Mouse (Mus musculus): ENCODE measurements at regions not wholly inside any gene's neighbourhood (a gene's known extent, or its start where the extent isn't known, plus 50 kb on each side); places are given as distances from the start of the nearest gene placed in this dataset.

- 76% methylated on average over 4 of the region's 4 CpGs for WGBS
- Histone ChIP-seq H3K27ac (ENCODE audit: low read depth, low read length) (no peak overlapping the region), H3K9ac (ENCODE audit: low read depth, low read length) (no peak overlapping the region), H3K27me3 (replicated peaks; ENCODE audit: control insufficient read depth, insufficient read depth, low read length) (no peaks in the 10 kb centered on the region), H3K4me3 (ENCODE audit: low read depth, low read length) (no peak overlapping the region), H3K4me2 (replicated peaks; ENCODE audit: low read depth) (no peak overlapping the region), H3K36me3 (ENCODE audit: control insufficient read depth, insufficient read depth) (no peaks in the 10 kb centered on the region), H3K4me1 (replicated peaks; ENCODE audit: control insufficient read depth, insufficient read depth, low read length) (0 out of 2 replicates have a peak, but pooled peaks cover 5% of the 10 kb centered on the region), H3K9me3 (ENCODE audit: control insufficient read depth) (no peaks in the 10 kb centered on the region)
- TF ChIP-seq CTCF (IDR thresholded peaks at IDR 0.05; ENCODE audit: low read depth) = no peak
- ATAC-seq = no peak
Measured at GRCm38 (mm10) chr2:48545679-48546078, 268.2 kb upstream of the Acvr2a start.

- 84% methylated on average over 4 of the region's 4 CpGs for WGBS
- ATAC-seq = no peak
- Histone ChIP-seq H3K4me1 (replicated peaks; ENCODE audit: control insufficient read depth, insufficient read depth, low read length) (0 out of 2 replicates have a peak, but pooled peaks cover 5% of the 10 kb centered on the region), H3K27me3 (replicated peaks; ENCODE audit: control insufficient read depth, insufficient read depth, low read length) (no peaks in the 10 kb centered on the region), H3K27ac (ENCODE audit: low read depth, low read length) (no peak overlapping the region), H3K9me3 (ENCODE audit: control insufficient read depth) (no peaks in the 10 kb centered on the region), H3K4me3 (ENCODE audit: low read depth, low read length) (no peak overlapping the region), H3K4me2 (replicated peaks; ENCODE audit: low read depth) (no peak overlapping the region), H3K36me3 (ENCODE audit: control insufficient read depth, insufficient read depth) (no peaks in the 10 kb centered on the region), H3K9ac (ENCODE audit: low read depth, low read length) (no peak overlapping the region)
- TF ChIP-seq CTCF (IDR thresholded peaks at IDR 0.05; ENCODE audit: low read depth) = no peak
Measured at GRCm38 (mm10) chr2:48546194-48546593, 267.7 kb upstream of the Acvr2a start.

GRCm38 (mm10) chr2:48556600-48556999 lies 257.3 kb upstream of the Acvr2a start:
- no peak for ATAC-seq
- no peaks in the 10 kb centered on the region for H3K27me3 ChIP-seq (replicated peaks; ENCODE audit: control insufficient read depth, insufficient read depth, low read length)
- H3K27ac ChIP-seq (ENCODE audit: low read depth, low read length) = no peak overlapping the region
- H3K36me3 ChIP-seq (ENCODE audit: control insufficient read depth, insufficient read depth) = no peaks in the 10 kb centered on the region
- no peaks in the 10 kb centered on the region for H3K9me3 ChIP-seq (ENCODE audit: control insufficient read depth)
- no peak overlapping the region for H3K4me3 ChIP-seq (ENCODE audit: low read depth, low read length)
- no peak overlapping the region for H3K9ac ChIP-seq (ENCODE audit: low read depth, low read length)
- H3K4me1 ChIP-seq (replicated peaks; ENCODE audit: control insufficient read depth, insufficient read depth, low read length) = no peaks in the 10 kb centered on the region
- H3K4me2 ChIP-seq (replicated peaks; ENCODE audit: low read depth) = no peak overlapping the region
- no peak for TF ChIP-seq CTCF (IDR thresholded peaks at IDR 0.05; ENCODE audit: low read depth)
- 18% methylated on average over 3 of the region's 3 CpGs for WGBS

- ATAC-seq = no peak
- H3K4me1 ChIP-seq (replicated peaks; ENCODE audit: control insufficient read depth, insufficient read depth, low read length) = no peaks in the 10 kb centered on the region
- no peak overlapping the region for H3K27ac ChIP-seq (ENCODE audit: low read depth, low read length)
- no peak for TF ChIP-seq CTCF (IDR thresholded peaks at IDR 0.05; ENCODE audit: low read depth)
- H3K9ac ChIP-seq (ENCODE audit: low read depth, low read length) = no peak overlapping the region
- no peaks in the 10 kb centered on the region for H3K9me3 ChIP-seq (ENCODE audit: control insufficient read depth)
- no peak overlapping the region for H3K4me2 ChIP-seq (replicated peaks; ENCODE audit: low read depth)
- no peaks in the 10 kb centered on the region for H3K36me3 ChIP-seq (ENCODE audit: control insufficient read depth, insufficient read depth)
- no peaks in the 10 kb centered on the region for H3K27me3 ChIP-seq (replicated peaks; ENCODE audit: control insufficient read depth, insufficient read depth, low read length)
- no peak overlapping the region for H3K4me3 ChIP-seq (ENCODE audit: low read depth, low read length)
Measured at GRCm38 (mm10) chr2:48557123-48557522, 256.8 kb upstream of the Acvr2a start.

- no peak for TF ChIP-seq CTCF (IDR thresholded peaks at IDR 0.05; ENCODE audit: low read depth)
- Histone ChIP-seq H3K9ac (ENCODE audit: low read depth, low read length) (no peak overlapping the region), H3K36me3 (ENCODE audit: control insufficient read depth, insufficient read depth) (no peaks in the 10 kb centered on the region), H3K27me3 (replicated peaks; ENCODE audit: control insufficient read depth, insufficient read depth, low read length) (no peaks in the 10 kb centered on the region), H3K4me3 (ENCODE audit: low read depth, low read length) (no peak overlapping the region), H3K9me3 (ENCODE audit: control insufficient read depth) (no peaks in the 10 kb centered on the region), H3K27ac (ENCODE audit: low read depth, low read length) (no peak overlapping the region), H3K4me1 (replicated peaks; ENCODE audit: control insufficient read depth, insufficient read depth, low read length) (0 out of 2 replicates have a peak, but pooled peaks cover 2% of the 10 kb centered on the region), H3K4me2 (replicated peaks; ENCODE audit: low read depth) (no peak overlapping the region)
- no peak for ATAC-seq
- 96% methylated on average over 3 of the region's 3 CpGs for WGBS
Measured at GRCm38 (mm10) chr2:48558641-48559040, 255.3 kb upstream of the Acvr2a start.

- no peaks in the 10 kb centered on the region for H3K36me3 ChIP-seq (ENCODE audit: control insufficient read depth, insufficient read depth)
- ATAC-seq = no peak
- 61% methylated on average over 3 of the region's 3 CpGs for WGBS
- no peak overlapping the region for H3K4me2 ChIP-seq (replicated peaks; ENCODE audit: low read depth)
- no peaks in the 10 kb centered on the region for H3K9me3 ChIP-seq (ENCODE audit: control insufficient read depth)
- no peaks in the 10 kb centered on the region for H3K27me3 ChIP-seq (replicated peaks; ENCODE audit: control insufficient read depth, insufficient read depth, low read length)
- H3K9ac ChIP-seq (ENCODE audit: low read depth, low read length) = no peak overlapping the region
- 0 out of 2 replicates have a peak, but pooled peaks cover 8% of the 10 kb centered on the region for H3K4me1 ChIP-seq (replicated peaks; ENCODE audit: control insufficient read depth, insufficient read depth, low read length)
- no peak overlapping the region for H3K4me3 ChIP-seq (ENCODE audit: low read depth, low read length)
- no peak for TF ChIP-seq CTCF (IDR thresholded peaks at IDR 0.05; ENCODE audit: low read depth)
- H3K27ac ChIP-seq (ENCODE audit: low read depth, low read length) = no peak overlapping the region
Measured at GRCm38 (mm10) chr2:48563636-48564035, 250.3 kb upstream of the Acvr2a start.

GRCm38 (mm10) chr2:48564170-48564569 lies 249.7 kb upstream of the Acvr2a start:
- Histone ChIP-seq H3K27ac (ENCODE audit: low read depth, low read length) (no peak overlapping the region), H3K27me3 (replicated peaks; ENCODE audit: control insufficient read depth, insufficient read depth, low read length) (no peaks in the 10 kb centered on the region), H3K9ac (ENCODE audit: low read depth, low read length) (no peak overlapping the region), H3K9me3 (ENCODE audit: control insufficient read depth) (no peaks in the 10 kb centered on the region), H3K36me3 (ENCODE audit: control insufficient read depth, insufficient read depth) (no peaks in the 10 kb centered on the region), H3K4me1 (replicated peaks; ENCODE audit: control insufficient read depth, insufficient read depth, low read length) (0 out of 2 replicates have a peak, but pooled peaks cover 8% of the 10 kb centered on the region), H3K4me3 (ENCODE audit: low read depth, low read length) (no peak overlapping the region), H3K4me2 (replicated peaks; ENCODE audit: low read depth) (no peak overlapping the region)
- no peak for ATAC-seq
- TF ChIP-seq CTCF (IDR thresholded peaks at IDR 0.05; ENCODE audit: low read depth) = no peak
- WGBS = 75% methylated on average over 4 of the region's 4 CpGs
